Mouse (Mus musculus): ENCODE results near the gene Tnfsf15.

GRCm38 (mm10) chr4:63771291-63771690 is 26.4 kb upstream of the Tnfsf15 start:
- no peak for TF ChIP-seq POLR2A (IDR thresholded peaks at IDR 0.05; ENCODE audit: control insufficient read depth, low read depth, low read length)
- no peak for TF ChIP-seq CTCF (IDR thresholded peaks at IDR 0.05; ENCODE audit: control insufficient read depth, insufficient read depth, insufficient replicate concordance, low read depth, low read length)

Measured in testis, adult 2 months (tissue).